In genomic region chr6:3397182-3397906, GRCm38 (mm10) we compare ENCODE assay signal across 7 mouse cellular contexts. TPM values are rescaled to one million over a fixed set of nuclear protein-coding genes. Genes with fewer than 3 reads are reported as not detected.
DNase-seq lines count a peak whose midpoint lies in the region; ATAC-seq and TF ChIP-seq lines count a peak whose summit lies in the region.
"Not testable (repeated sequence)": the region's sequence is repeated elsewhere in the genome, so short reads cannot be mapped to it uniquely, and the experiment has no call there.

No protein-coding gene starts in this region.

- WGBS in heart, adult 2 months: 42% methylated on average over 5 of the region's 7 CpGs
- 47% methylated on average over 6 of the region's 7 CpGs for WGBS in liver, embryonic 15.5 days (ENCODE audit: insufficient replicate concordance)
- 51% methylated on average over 3 of the region's 7 CpGs for WGBS in macrophage (ENCODE audit: missing documents)
- WGBS in small intestine, adult 2 months: 42% methylated on average over 6 of the region's 7 CpGs

- H3K9ac ChIP-seq in heart, adult 2 months (ENCODE audit: low read depth, low read length); liver, embryonic 15.5 days: not testable (repeated sequence)

- H3K9me3 ChIP-seq in liver, embryonic 15.5 days (replicated peaks): not testable (repeated sequence)

- H3K27ac ChIP-seq in heart, adult 2 months: peak overlapping the region; percentile 33
- not testable (repeated sequence) for H3K27ac ChIP-seq in liver, embryonic 15.5 days (replicated peaks)
- H3K27ac ChIP-seq in macrophage: peak overlapping the region; percentile 71
- peak overlapping the region; percentile 37; the same call in 1 of the 2 replicates for H3K27ac ChIP-seq in small intestine, adult 2 months (ENCODE audit: insufficient read depth, low read depth, low read length)

- TF ChIP-seq CTCF in heart, adult 2 months (IDR thresholded peaks at IDR 0.05); small intestine, adult 2 months (IDR thresholded peaks at IDR 0.05; ENCODE audit: extremely low read depth, insufficient read length, insufficient replicate concordance, low read depth, low read length): not testable (repeated sequence)

- not testable (repeated sequence) for H3K79me2 ChIP-seq in heart, adult 2 months (replicated peaks; ENCODE audit: control insufficient read depth, insufficient read depth, low read length)
- H3K79me2 ChIP-seq in macrophage (ENCODE audit: inconsistent target): peaks cover 70% of the 10 kb centered on the region

- H3K27me3 ChIP-seq in heart, adult 2 months (ENCODE audit: control insufficient read depth, insufficient read depth, low read length); liver, embryonic 15.5 days; small intestine, adult 2 months (ENCODE audit: control insufficient read depth, insufficient read depth, low read length): not testable (repeated sequence)

- not testable (repeated sequence) for TF ChIP-seq EP300 in heart, adult 2 months (IDR thresholded peaks at IDR 0.05; ENCODE audit: insufficient read depth, low read depth, low read length)

- not testable (repeated sequence) for TF ChIP-seq POLR2A in heart, adult 2 months (IDR thresholded peaks at IDR 0.05; ENCODE audit: insufficient read depth, low read depth, low read length); small intestine, adult 2 months (IDR thresholded peaks at IDR 0.05; ENCODE audit: low read depth, low read length)

- H3K36me3 ChIP-seq in heart, adult 2 months (ENCODE audit: control insufficient read depth, insufficient read depth, low read length); liver, embryonic 15.5 days (replicated peaks); macrophage (ENCODE audit: inconsistent target); small intestine, adult 2 months (ENCODE audit: control insufficient read depth, insufficient read depth, low read length): not testable (repeated sequence)

- intact Hi-C loops in heart, adult 2 months (cut with DNase I): loop anchor here (5.0 kb wide), 1 partner anchor 55 kb away; no protein-coding TSS in a partner anchor

- not testable (repeated sequence) for DNase-seq in heart, adult 2 months
- peak; percentile 62 for DNase-seq in kidney, adult 9 months

- peak; percentile 62 for ATAC-seq in activated CD4-positive, CD25-positive, alpha-beta regulatory T cell, adult 4 months
- ATAC-seq in inflammation-experienced regulatory T-cells, adult 6 months: peak; percentile 72
- not testable (repeated sequence) for ATAC-seq in liver, embryonic 15.5 days (ENCODE audit: insufficient read depth)

- peak overlapping the region; percentile 40; the same call in 1 of the 2 replicates for H3K4me2 ChIP-seq in liver, embryonic 15.5 days

- not testable (repeated sequence) for H3K4me1 ChIP-seq in heart, adult 2 months (ENCODE audit: control insufficient read depth, insufficient read depth, low read length); liver, embryonic 15.5 days (replicated peaks); small intestine, adult 2 months (ENCODE audit: control insufficient read depth, insufficient read depth, insufficient read length, low read length)

- H3K4me3 ChIP-seq in heart, adult 2 months: peak overlapping the region; percentile 31
- H3K4me3 ChIP-seq in liver, embryonic 15.5 days (replicated peaks): not testable (repeated sequence)
- H3K4me3 ChIP-seq in macrophage (ENCODE audit: inconsistent target): peak overlapping the region; percentile 71
- peak overlapping the region; percentile 47 for H3K4me3 ChIP-seq in small intestine, adult 2 months (ENCODE audit: low read depth, low read length)

RNA-seq across cellular contexts. Expression of gene Samd9l, which starts 2.0 kb away (rescaled TPM):
- 100 to 1,000 TPM; 100 to 115 TPM for polyA plus RNA-seq in activated CD4-positive, CD25-positive, alpha-beta regulatory T cell, adult 4 months (2017; shearing (Covaris generic))
- total RNA-seq in heart, adult 2 months (2021): 1 to 10 TPM; 5.9 to 6.4 TPM
- 1.5 and 3.6 TPM in 2 replicates for polyA plus RNA-seq in heart, adult 2 months (2012; rRNA removed)
- polyA plus RNA-seq in inflammation-experienced regulatory T-cells, adult 6 months (2017; shearing (Covaris generic)): 100 to 1,000 TPM in 2 of 3 experiments, 10 to 100 TPM in 1; 96.9 to 154 (median 134) TPM
- polyA plus RNA-seq in liver, embryonic 15.5 days (2015; fragmentation: Nextera tagmentation; extraction: Ambion mirVana): 3.0 and 3.5 TPM in 2 replicates
- 100 to 1,000 TPM; 161 to 866 (median 437) TPM for total RNA-seq in macrophage (2018; cell fraction: chromatin; rRNA removed)
- 100 to 1,000 TPM in 14 of 26 experiments, 10 to 100 TPM in 12; 75.7 to 277 (median 176) TPM for total RNA-seq in macrophage (2018; cell fraction: cytosol; rRNA removed)
- 100 to 1,000 TPM; 134 to 758 (median 523) TPM for total RNA-seq in macrophage (2018; cell fraction: nucleus; rRNA removed)
- polyA plus RNA-seq in macrophage (2018): 57.6 to 104 TPM (median 80.6 TPM) in 3 replicates
- 0.34 and 1.0 TPM in 2 replicates for polyA plus RNA-seq in small intestine, adult 2 months (2012; rRNA removed)

Comparison
In these comparisons a context has a peak if more than half of its experiments do, and no peak if none do; other contexts are left out.
1. RNA of gene Samd9l, which starts 2.0 kb away (polyA plus RNA-seq): 96.9 to 154 TPM in inflammation-experienced regulatory T-cells, adult 6 months, 100 to 115 TPM in activated CD4-positive, CD25-positive, alpha-beta regulatory T cell, adult 4 months and 57.6 to 104 TPM in macrophage; 3.0 to 3.5 TPM in liver, embryonic 15.5 days, 1.5 to 3.6 TPM in heart, adult 2 months and 0.34 to 1.0 TPM in small intestine, adult 2 months; every median in the first group is over 10 times any median in the second.